Mouse (Mus musculus): ENCODE measurements around the gene Tmem30b.
"Not testable (repeated sequence)": the region's sequence is repeated elsewhere in the genome, so short reads cannot be mapped to it uniquely, and the experiment has no call there.

Gene Tmem30b

GRCm38 (mm10) chr12:73558525-73559195 lies 12.5 kb upstream of the Tmem30b start:
- DNase-seq = no peak

GRCm38 (mm10) chr12:73554155-73554554 lies 8.0 kb upstream of the Tmem30b start:
- peak; percentile 85 for DNase-seq

- no peak for DNase-seq
Observed at GRCm38 (mm10) chr12:73548259-73548658, 2.1 kb upstream of the Tmem30b start.

DNA sequence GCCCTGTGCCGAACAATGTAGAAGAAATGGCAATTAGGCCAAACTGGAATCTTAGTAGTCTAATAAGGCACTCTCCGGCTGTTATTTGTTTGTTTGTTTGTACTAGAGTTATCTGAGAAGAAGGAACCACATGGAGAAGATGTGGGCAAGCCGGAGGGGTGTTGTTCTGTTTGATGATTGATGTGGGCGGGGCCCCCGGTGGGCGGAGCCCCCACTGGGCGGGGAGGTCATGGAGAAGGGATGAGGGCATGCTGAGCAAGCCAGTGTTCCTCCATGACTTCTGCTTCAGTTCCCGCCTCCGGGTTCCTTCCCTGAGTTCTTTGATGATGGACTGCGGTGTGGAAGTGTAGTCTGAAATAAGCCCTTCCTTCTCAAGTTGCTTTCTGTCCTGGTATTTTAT lies 1.5 kb upstream of the Tmem30b start:
- no peak for DNase-seq

GRCm38 (mm10) chr12:73545672-73546085 lies 513 bp downstream of the Tmem30b start:
- peak; percentile 76 for DNase-seq

- no peak for DNase-seq
Observed at GRCm38 (mm10) chr12:73544736-73545671, 1.2 kb downstream of the Tmem30b start.

DNA sequence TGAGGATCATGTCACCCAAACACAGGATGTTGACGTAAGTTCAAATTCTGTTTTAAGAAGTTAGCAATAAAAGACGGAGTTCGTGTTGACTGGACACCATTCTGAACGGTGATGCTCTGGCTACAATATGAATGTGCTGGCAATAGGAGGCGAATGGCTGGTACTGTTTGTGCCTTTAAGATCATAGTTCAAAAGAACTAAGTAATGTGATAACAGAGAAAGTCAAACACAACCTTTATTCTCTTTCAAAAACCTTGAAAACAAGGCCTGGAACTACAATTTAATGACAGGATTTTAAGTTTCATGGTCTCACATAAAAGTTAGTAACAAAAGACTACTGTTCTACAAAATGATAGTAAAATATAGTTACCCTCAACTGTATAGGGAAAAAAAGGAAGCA lies 3.0 kb downstream of the Tmem30b start:
- DNase-seq = no peak

- no peak for DNase-seq
Observed at GRCm38 (mm10) chr12:73540402-73540801, 5.8 kb downstream of the Tmem30b start.

GRCm38 (mm10) chr12:73539151-73539550 lies 7.0 kb downstream of the Tmem30b start:
- DNase-seq = no peak

- not testable (repeated sequence) for DNase-seq
Observed at GRCm38 (mm10) chr12:73538139-73538508, 8.1 kb downstream of the Tmem30b start.

- DNase-seq = peak; percentile 61
Observed at GRCm38 (mm10) chr12:73537499-73538138, 8.6 kb downstream of the Tmem30b start.

- peak; percentile 79 for DNase-seq
Observed at GRCm38 (mm10) chr12:73534591-73534990, 11.6 kb downstream of the Tmem30b start.

DNA sequence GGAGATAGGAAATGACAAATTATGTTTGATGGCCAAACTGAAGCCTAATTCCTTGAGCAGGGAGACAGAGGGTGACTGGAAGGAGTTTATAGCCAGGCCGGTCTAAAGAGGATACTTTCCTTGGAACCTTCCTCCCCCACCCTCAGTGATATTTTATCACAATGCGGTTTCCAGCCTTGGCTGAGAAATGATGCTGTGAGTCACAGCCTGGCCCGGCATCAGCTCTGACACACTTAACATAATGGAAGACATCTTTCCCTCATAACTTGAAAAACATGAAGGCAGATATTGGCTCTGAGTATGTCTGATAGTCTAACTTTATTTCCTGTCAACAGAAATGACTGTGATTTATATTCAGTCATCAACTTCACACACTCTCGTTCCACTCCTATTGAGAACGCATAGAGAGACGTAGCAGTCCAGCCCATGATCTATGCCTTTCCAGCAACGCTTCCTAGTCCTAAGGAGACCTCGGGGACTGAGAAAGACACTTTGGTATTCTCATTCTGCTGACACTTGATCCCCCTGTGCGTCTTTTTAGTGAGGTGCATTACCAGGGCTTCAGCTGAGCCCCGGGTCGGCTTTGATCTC lies 14.2 kb downstream of the Tmem30b start:
- DNase-seq = no peak

DNA sequence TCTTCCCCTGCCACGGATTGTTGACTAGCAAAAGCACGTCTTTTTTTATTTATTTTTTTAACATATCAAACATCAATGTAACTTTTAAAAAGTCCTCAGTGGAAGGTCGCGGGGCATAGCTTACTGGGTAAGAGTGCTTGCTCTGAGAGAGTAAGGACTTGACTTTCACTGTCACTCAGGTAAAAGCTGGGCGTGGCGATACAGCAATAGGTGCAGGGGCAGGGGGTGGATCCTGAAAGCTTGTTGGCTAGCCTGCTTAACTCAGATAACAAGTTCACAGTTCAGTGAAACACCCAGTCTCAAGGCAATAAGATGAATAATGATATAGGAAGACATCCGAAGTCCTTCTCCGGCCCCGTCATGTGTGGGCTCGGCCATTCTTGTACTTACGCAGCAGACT lies 16.6 kb downstream of the Tmem30b start:
- DNase-seq = no peak

DNA sequence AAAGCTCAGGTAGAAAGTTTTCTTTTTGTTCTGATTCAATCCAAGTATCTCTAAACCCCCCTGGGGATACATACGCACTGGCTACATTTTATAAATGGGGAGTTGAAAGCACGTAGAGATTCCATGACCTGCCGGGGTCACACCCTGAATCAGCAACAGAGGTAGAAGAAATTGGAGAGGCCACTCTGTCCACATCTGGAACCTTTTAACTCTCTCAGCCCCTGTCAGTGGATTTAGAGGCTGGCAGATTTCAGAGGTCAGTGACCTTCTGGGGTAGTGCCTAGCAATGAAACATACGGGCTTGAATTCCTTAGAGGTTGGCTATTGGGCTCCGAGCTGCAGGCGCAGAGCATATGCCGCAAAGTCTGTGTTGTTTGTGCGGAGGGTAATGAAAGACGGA lies 17.1 kb downstream of the Tmem30b start:
- peak; percentile 85 for DNase-seq

- DNase-seq = not testable (repeated sequence)
Observed at GRCm38 (mm10) chr12:73528142-73528541, 18.1 kb downstream of the Tmem30b start.

- no peak for DNase-seq
Observed at GRCm38 (mm10) chr12:73525254-73525885, 20.8 kb downstream of the Tmem30b start.

DNA sequence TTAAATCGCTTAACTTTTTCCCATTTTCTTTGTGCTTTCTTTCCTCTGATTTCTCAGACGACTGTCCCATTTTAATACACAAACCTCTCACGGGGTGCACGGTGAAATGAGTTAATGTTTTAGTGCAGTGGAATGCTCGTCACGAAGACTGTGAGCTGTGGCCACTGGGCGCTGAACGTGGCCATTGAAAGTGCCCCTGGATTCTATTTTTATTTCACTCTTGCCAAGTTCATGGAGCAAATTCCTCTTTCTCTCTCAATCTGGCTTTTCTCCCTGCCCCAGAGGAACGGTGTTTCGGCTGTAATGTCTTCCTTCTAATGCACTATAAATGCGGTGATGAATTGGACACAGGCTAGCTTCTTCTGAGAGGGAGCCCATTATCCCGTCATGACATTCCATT lies 23.1 kb downstream of the Tmem30b start:
- no peak for DNase-seq

DNA sequence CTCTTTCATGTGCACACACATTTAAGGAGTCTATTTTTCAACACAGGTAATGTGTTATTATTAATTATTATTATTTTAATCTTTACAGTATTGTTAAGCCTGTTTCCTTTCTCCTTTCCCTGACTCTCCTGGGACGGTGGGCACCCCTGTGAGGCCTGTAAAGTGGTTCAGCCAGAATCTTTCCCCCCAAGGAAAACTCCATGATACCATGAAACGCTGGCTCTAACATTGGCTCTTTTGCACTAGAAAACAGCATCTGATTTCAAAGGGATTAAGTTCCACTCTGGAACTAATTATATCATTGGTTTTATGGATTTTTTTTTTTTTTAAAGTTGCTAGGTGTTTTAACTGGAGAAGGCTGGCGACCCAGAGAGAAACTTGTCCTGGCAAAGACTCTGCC lies 24.2 kb downstream of the Tmem30b start:
- DNase-seq = peak; percentile 64

GRCm38 (mm10) chr12:73521238-73521841 lies 24.9 kb downstream of the Tmem30b start:
- peak; percentile 86 for DNase-seq

GRCm38 (mm10) chr12:73517768-73518167 lies 28.4 kb downstream of the Tmem30b start:
- DNase-seq = no peak

GRCm38 (mm10) chr12:73517022-73517709 lies 29.0 kb downstream of the Tmem30b start:
- DNase-seq = peak; percentile 82

Measured in embryo, embryonic 11 days (tissue).